Mouse (Mus musculus) midbrain, embryonic 11.5 days (tissue): ENCODE measurements at regions not wholly inside any gene's neighbourhood (a gene's known extent, or its start where the extent isn't known, plus 50 kb on each side); places are given as distances from the start of the nearest gene placed in this dataset.

ENCODE experiments used
- ATAC-seq: fragments of 200-750 bp; cut with Nextera tagmentation; 2 replicates; pipeline ENCODE4 v1.8.0; 2017; ENCODE audit warnings: moderate TSS enrichment, moderate library complexity; ENCODE audit not compliant: low FRiP score
- DNase-seq: peaks from one replicate; pipeline ENCODE4 v3.0.0; 2015; ENCODE audit warnings: low spot score; ENCODE audit errors: missing footprints
- H3K27ac ChIP-seq: fragments of 300-500 bp; sonication (generic); 2 replicates; pipeline ENCODE4 v1.5.1; 2014; ENCODE audit warnings: low read depth, low read length
- H3K27me3 ChIP-seq: fragments of 300-500 bp; sonication (generic); 2 replicates; pipeline ENCODE4 v1.6.1; 2014; ENCODE audit warnings: mild to moderate bottlenecking, low read length, moderate library complexity, mixed read lengths; ENCODE audit not compliant: control insufficient read depth, insufficient read depth
- H3K36me3 ChIP-seq: fragments of 300-500 bp; sonication (generic); 2 replicates; pipeline ENCODE4 v1.6.1; 2014; ENCODE audit warnings: mild to moderate bottlenecking, low read length, moderate library complexity, mixed read lengths; ENCODE audit not compliant: control insufficient read depth, insufficient read depth
- H3K4me1 ChIP-seq: fragments of 300-500 bp; sonication (generic); 2 replicates; pipeline ENCODE4 v1.6.1; 2014; ENCODE audit warnings: low read length; ENCODE audit not compliant: control insufficient read depth, insufficient read depth
- H3K4me2 ChIP-seq: fragments of 300-500 bp; sonication (generic); 2 replicates; pipeline ENCODE4 v1.6.1; 2014; ENCODE audit warnings: mild to moderate bottlenecking, moderate library complexity
- H3K4me3 ChIP-seq: fragments of 300-500 bp; sonication (generic); 2 replicates; pipeline ENCODE4 v1.5.1; 2014; ENCODE audit warnings: low read depth, low read length
- H3K9ac ChIP-seq: fragments of 300-500 bp; sonication (generic); 2 replicates; pipeline ENCODE4 v1.6.1; 2014; ENCODE audit warnings: low read length
- H3K9me3 ChIP-seq: fragments of 300-500 bp; sonication (generic); 2 replicates; pipeline ENCODE4 v1.6.1; 2016; ENCODE audit warnings: low read length; ENCODE audit not compliant: control insufficient read depth
- WGBS: fragments of 180-500 bp; shearing (Covaris S2); extraction: QIAGEN DNeasy Blood & Tissue Kit; methylation state at CpG from one replicate; pipeline ENCODE4 v1.1.7; 2014; 5-methylcytosine and 5-hydroxymethylcytosine counted together

DNA sequence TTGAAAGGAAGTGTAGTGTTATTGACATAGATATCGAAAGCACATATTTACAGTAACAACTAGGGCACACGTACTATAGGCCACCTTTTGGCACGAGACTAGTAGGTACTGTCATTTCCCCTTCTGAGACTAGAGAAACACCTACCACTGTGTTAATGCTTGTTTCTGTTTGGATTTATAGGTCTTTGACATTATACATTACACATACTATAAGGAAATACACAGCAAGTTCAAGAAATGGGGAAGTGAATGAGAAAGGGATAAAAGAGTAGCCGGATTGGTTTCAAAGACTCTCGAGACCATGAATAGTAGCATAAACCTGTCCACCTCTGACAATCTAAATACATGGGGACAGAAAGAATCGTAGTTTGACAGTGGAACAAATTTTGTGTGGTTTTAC lies 900.3 kb upstream of the Pot1a start:
- WGBS = 91% methylated on average over 6 of the region's 6 CpGs
- no peaks in the 10 kb centered on the region for H3K36me3 ChIP-seq
- H3K27me3 ChIP-seq = no peaks in the 10 kb centered on the region
- H3K9me3 ChIP-seq = no peaks in the 10 kb centered on the region
- DNase-seq (no peak), ATAC-seq (no peak)
- no peaks in the 10 kb centered on the region for H3K4me1 ChIP-seq
- H3K4me2 ChIP-seq = no peak overlapping the region
- no peak overlapping the region for H3K4me3 ChIP-seq
- no peak overlapping the region for H3K27ac ChIP-seq
- H3K9ac ChIP-seq = no peak overlapping the region

DNA sequence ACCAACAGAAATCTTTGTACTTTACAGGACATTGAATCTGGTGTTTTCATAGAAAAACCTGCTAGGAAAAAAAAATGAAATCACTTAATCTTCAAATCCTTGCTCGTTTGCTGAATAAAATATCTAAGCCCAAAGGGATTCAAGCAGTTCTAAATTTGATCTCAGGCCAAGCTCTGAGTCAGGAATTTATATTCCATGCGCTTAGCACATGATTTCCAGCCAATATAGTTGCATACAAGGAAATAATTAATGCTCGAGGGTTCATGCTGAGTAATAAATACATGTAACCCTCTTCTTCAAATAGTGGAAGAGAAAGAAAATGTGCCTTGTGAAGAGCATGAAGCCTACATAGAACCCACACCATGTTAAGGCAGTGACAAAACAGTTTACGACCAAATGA lies 899.8 kb upstream of the Pot1a start:
- no peak for DNase-seq
- Histone ChIP-seq H3K27me3 (no peaks in the 10 kb centered on the region), H3K4me3 (no peak overlapping the region), H3K9me3 (no peaks in the 10 kb centered on the region), H3K9ac (no peak overlapping the region), H3K27ac (no peak overlapping the region), H3K36me3 (no peaks in the 10 kb centered on the region), H3K4me1 (no peaks in the 10 kb centered on the region), H3K4me2 (no peak overlapping the region)
- no peak for ATAC-seq
- 80% methylated on average over 4 of the region's 4 CpGs for WGBS

DNA sequence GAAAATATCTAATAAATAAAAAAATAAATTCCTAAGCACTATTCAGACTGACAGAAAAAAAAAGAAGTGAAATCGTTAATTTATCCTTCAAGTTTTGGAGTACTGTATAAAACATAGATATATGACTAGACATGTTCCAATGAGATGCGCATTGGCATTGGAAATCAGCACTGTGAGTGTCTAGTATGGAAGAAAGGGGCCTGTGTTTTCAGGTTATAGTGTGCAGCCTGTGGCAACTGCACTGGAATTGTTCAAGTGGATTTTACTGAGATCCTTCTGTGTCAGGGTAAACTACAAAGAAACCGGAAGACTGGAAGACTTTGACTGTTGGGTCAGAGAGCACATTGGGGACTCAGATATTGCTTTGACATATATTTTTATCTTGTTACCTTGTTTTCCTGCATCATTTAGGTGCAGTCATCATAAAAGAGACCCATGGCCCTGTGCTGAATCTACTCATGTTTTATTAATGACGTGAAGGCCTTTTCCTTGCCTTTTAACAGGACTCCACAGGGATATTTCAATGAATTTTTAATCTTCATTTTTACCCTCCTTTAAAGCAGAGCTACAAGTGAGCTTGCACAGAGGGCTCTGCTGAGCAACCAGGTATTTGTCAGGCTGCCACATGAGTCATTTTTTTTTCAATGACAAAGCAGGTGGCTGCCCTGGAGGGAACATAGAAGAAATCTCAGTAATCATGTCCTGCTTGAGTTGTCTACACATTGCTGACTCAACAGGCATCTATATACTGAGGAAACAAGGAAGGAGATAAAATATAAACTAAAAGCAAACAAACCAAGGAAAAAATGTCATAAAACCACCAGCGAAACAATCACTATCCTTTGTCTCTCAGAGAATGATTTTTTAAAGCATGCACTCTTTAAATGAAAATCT lies 899.2 kb upstream of the Pot1a start:
- H3K9me3 ChIP-seq = no peaks in the 10 kb centered on the region
- H3K4me2 ChIP-seq = no peak overlapping the region
- peak; percentile 57; the same call in 1 of the 2 replicates for ATAC-seq
- no peaks in the 10 kb centered on the region for H3K36me3 ChIP-seq
- 89% methylated on average over 5 of the region's 5 CpGs for WGBS
- no peak overlapping the region for H3K9ac ChIP-seq
- H3K27me3 ChIP-seq = no peaks in the 10 kb centered on the region
- H3K27ac ChIP-seq = no peak overlapping the region
- no peaks in the 10 kb centered on the region for H3K4me1 ChIP-seq
- H3K4me3 ChIP-seq = no peak overlapping the region
- DNase-seq = no peak
